In the genomic region with DNA sequence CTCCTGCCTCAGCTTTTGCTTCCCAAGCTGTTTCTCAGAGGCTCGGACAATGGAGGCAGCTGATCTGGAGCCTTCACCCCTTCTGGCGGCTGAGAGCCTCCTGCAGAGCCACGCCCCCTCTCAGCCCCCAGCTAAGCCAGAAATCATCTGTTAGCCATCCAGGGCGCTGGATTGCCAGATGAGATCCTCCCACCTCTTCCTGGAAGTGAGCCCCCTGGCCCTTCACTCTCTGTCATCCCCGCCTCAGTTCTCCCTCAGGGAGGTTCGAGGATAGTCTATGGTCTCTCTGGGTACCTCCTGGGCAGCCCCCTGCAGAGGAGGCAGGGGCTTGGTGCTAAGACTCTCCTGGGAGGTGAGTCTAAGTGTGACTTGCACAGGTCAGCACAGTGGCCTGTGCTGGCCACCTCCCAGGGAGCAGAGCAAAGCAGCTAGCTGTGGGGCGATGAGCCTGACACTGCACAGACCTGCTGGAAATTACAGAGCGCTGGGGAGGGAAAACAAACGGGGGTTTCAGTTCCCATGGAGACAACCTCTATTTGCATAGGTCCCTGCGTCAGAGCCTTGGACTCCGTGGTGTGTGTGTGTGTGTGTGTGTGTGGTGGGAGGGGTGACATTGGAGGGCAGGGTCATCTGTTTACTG, we compare ENCODE assay signal across 8 mouse cellular contexts. TPM values are rescaled to one million over a fixed set of nuclear protein-coding genes. Genes with fewer than 3 reads are reported as not detected.
A peak's percentile ranks its signal among the peaks of the same experiment; 100 is the strongest.
DNase-seq lines count a peak whose midpoint lies in the region; ATAC-seq and TF ChIP-seq lines count a peak whose summit lies in the region.

No protein-coding gene starts in this region.

- intact Hi-C loops in left cerebral cortex, postnatal 10 days (cut with DNase I), result no loop called here

- no peak for TF ChIP-seq EP300 in lung, postnatal 0 days (IDR thresholded peaks at IDR 0.05)
- no peak for TF ChIP-seq EP300 in liver, postnatal 0 days (IDR thresholded peaks at IDR 0.05; ENCODE audit: low read depth)

- DNase-seq in lung, postnatal 0 days (ENCODE audit: low spot score), result peak; percentile 80
- no peak for DNase-seq in lung, postnatal 25 days (ENCODE audit: low spot score)
- peak; percentile 75 for DNase-seq in forebrain, embryonic 11.5 days (ENCODE audit: low spot score)
- peak; percentile 69 for DNase-seq in heart, postnatal 4 days
- DNase-seq in liver, postnatal 0 days, result peak; percentile 33
- peak; percentile 43 for DNase-seq in retina, postnatal 7 days (ENCODE audit: low read depth, low spot score)
- no peak for DNase-seq in left cerebral cortex, postnatal 10 days (ENCODE audit: extremely low spot score in 1 of 2, low spot score in 2 of 2)

- TF ChIP-seq CTCF in lung, postnatal 0 days (IDR thresholded peaks at IDR 0.05), result no peak
- no peak for TF ChIP-seq CTCF in liver, postnatal 0 days (IDR thresholded peaks at IDR 0.05; ENCODE audit: low read depth)

- H3K27ac ChIP-seq in lung, postnatal 0 days (ENCODE audit: low read length), result no peak overlapping the region
- H3K27ac ChIP-seq in forebrain, embryonic 11.5 days (ENCODE audit: low read depth, low read length), result peak overlapping the region; percentile 79; the same call in 1 of the 2 replicates
- no peak overlapping the region for H3K27ac ChIP-seq in liver, postnatal 0 days (ENCODE audit: low read depth)

- peak; percentile 58 for ATAC-seq in lung, postnatal 0 days
- ATAC-seq in forebrain, embryonic 11.5 days (replicated peaks; ENCODE audit: low FRiP score), result peak; percentile 74
- ATAC-seq in liver, postnatal 0 days, result peak; percentile 56; the same call in 1 of the 2 replicates
- no peak for ATAC-seq in megakaryocyte-erythroid progenitor cell, adult 5-6 weeks (replicated peaks; ENCODE audit: low FRiP score, low TSS enrichment, poor library complexity, severe bottlenecking)

- no peak overlapping the region for H3K9ac ChIP-seq in lung, postnatal 0 days (replicated peaks; ENCODE audit: low read depth)
- H3K9ac ChIP-seq in forebrain, embryonic 11.5 days (ENCODE audit: low read length), result peak overlapping the region; percentile 37
- no peak overlapping the region for H3K9ac ChIP-seq in liver, postnatal 0 days (replicated peaks)

- H3K27me3 ChIP-seq in lung, postnatal 0 days (replicated peaks; ENCODE audit: insufficient read depth, low read length), result no peaks in the 10 kb centered on the region
- H3K27me3 ChIP-seq in forebrain, embryonic 11.5 days (ENCODE audit: control insufficient read depth, insufficient read depth, low read length), result no peaks in the 10 kb centered on the region
- no peaks in the 10 kb centered on the region for H3K27me3 ChIP-seq in liver, postnatal 0 days (ENCODE audit: insufficient read depth, low read length)

- peak overlapping the region; percentile 25; the same call in 1 of the 2 replicates for H3K4me2 ChIP-seq in lung, postnatal 0 days (replicated peaks; ENCODE audit: low read depth, low read length)
- H3K4me2 ChIP-seq in forebrain, embryonic 11.5 days (ENCODE audit: low read depth, low read length, severe bottlenecking), result peak overlapping the region; percentile 32
- peak overlapping the region; percentile 27; the same call in 1 of the 2 replicates for H3K4me2 ChIP-seq in liver, postnatal 0 days (ENCODE audit: low read depth, low read length)

- peaks cover 25% of the 10 kb centered on the region for H3K4me1 ChIP-seq in lung, postnatal 0 days (ENCODE audit: insufficient read depth, low read depth, low read length)
- peaks cover 16% of the 10 kb centered on the region for H3K4me1 ChIP-seq in forebrain, embryonic 11.5 days (replicated peaks; ENCODE audit: control insufficient read depth, insufficient read depth, low read length)
- peaks cover 4% of the 10 kb centered on the region for H3K4me1 ChIP-seq in liver, postnatal 0 days (ENCODE audit: insufficient read depth)

- no peaks in the 10 kb centered on the region for H3K9me3 ChIP-seq in lung, postnatal 0 days (ENCODE audit: low read length)
- no peaks in the 10 kb centered on the region for H3K9me3 ChIP-seq in forebrain, embryonic 11.5 days (ENCODE audit: control insufficient read depth, low read length)
- H3K9me3 ChIP-seq in liver, postnatal 0 days (ENCODE audit: low read length), result no peaks in the 10 kb centered on the region

- 3% methylated on average over 11 of the region's 11 CpGs for WGBS in lung, postnatal 0 days
- 1% methylated on average over 11 of the region's 11 CpGs for WGBS in forebrain, embryonic 11.5 days
- 15% methylated on average over 11 of the region's 11 CpGs for WGBS in liver, postnatal 0 days (ENCODE audit: insufficient replicate concordance)

- no peak overlapping the region for H3K4me3 ChIP-seq in lung, postnatal 0 days (ENCODE audit: low read depth, low read length)
- no peak overlapping the region; the same call in 1 of the 2 replicates for H3K4me3 ChIP-seq in forebrain, embryonic 11.5 days (ENCODE audit: low read depth, low read length)
- H3K4me3 ChIP-seq in liver, postnatal 0 days (ENCODE audit: low read depth, low read length), result no peak overlapping the region

- no peaks in the 10 kb centered on the region for H3K36me3 ChIP-seq in lung, postnatal 0 days (ENCODE audit: insufficient read depth, low read length)
- H3K36me3 ChIP-seq in forebrain, embryonic 11.5 days (ENCODE audit: control insufficient read depth, insufficient read depth, low read length), result no peaks in the 10 kb centered on the region
- H3K36me3 ChIP-seq in liver, postnatal 0 days (replicated peaks; ENCODE audit: insufficient read depth, low read length), result no peaks in the 10 kb centered on the region

RNA-seq across cellular contexts. Expression of a gene that starts 22.7 kb away (rescaled TPM):
- polyA plus RNA-seq in lung, postnatal 0 days (2015; fragmentation: Nextera tagmentation; extraction: Ambion mirVana), result 0.50 and 0.69 TPM in 2 replicates
- polyA plus RNA-seq in forebrain, embryonic 11.5 days (2014; fragmentation: Nextera tagmentation; extraction: Ambion mirVana), result 0.31 TPM in 1 of 2 replicates, not detected in the other
- under 1 TPM; 0.56 to 0.67 TPM for total RNA-seq in heart, postnatal 4 days (2021)
- polyA plus RNA-seq in liver, postnatal 0 days (2015; fragmentation: Nextera tagmentation; extraction: Ambion mirVana), result 1.5 and 1.6 TPM in 2 replicates
- not detected for total RNA-seq in left cerebral cortex, postnatal 10 days (2021)
- total RNA-seq in megakaryocyte-erythroid progenitor cell, adult 5-6 weeks (2014; fragmentation: Nextera tagmentation), result 0.47 TPM in 1 of 2 replicates, not detected in the other
- total RNA-seq in megakaryocyte-erythroid progenitor cell, adult 5-6 weeks (2017), result not detected in 2 replicates

RNA-seq across cellular contexts. Expression of a gene that starts 43.1 kb away (rescaled TPM):
- 0.13 and 0.24 TPM in 2 replicates for polyA plus RNA-seq in lung, postnatal 0 days (2015; fragmentation: Nextera tagmentation; extraction: Ambion mirVana)
- 0.27 and 0.65 TPM in 2 replicates for polyA plus RNA-seq in forebrain, embryonic 11.5 days (2014; fragmentation: Nextera tagmentation; extraction: Ambion mirVana)
- total RNA-seq in heart, postnatal 4 days (2021), result under 1 TPM in 1 of 2 experiments, not detected in 1; 0.14 TPM
- polyA plus RNA-seq in liver, postnatal 0 days (2015; fragmentation: Nextera tagmentation; extraction: Ambion mirVana), result 0.25 and 0.31 TPM in 2 replicates
- under 1 TPM in 1 of 2 experiments, not detected in 1; 0.51 TPM for total RNA-seq in left cerebral cortex, postnatal 10 days (2021)
- not detected in 2 replicates for total RNA-seq in megakaryocyte-erythroid progenitor cell, adult 5-6 weeks (2014; fragmentation: Nextera tagmentation)
- total RNA-seq in megakaryocyte-erythroid progenitor cell, adult 5-6 weeks (2017), result not detected in 2 replicates

Comparison
In these comparisons a context has a peak if more than half of its experiments do, and no peak if none do; other contexts are left out.
1. DNase-seq: peak in lung, postnatal 0 days (single experiment), forebrain, embryonic 11.5 days (single experiment), heart, postnatal 4 days (single experiment), liver, postnatal 0 days (single experiment) and retina, postnatal 7 days (single experiment); none in lung, postnatal 25 days (single experiment) and left cerebral cortex, postnatal 10 days (0 of 2).
2. Peak in every context shown above with its lines, with median percentiles within 50 percentile points of each other: H3K4me2 ChIP-seq.